Mouse (Mus musculus) forebrain, embryonic 14.5 days (tissue): ENCODE measurements around the gene Ppat. TPM values are rescaled to one million over a fixed set of nuclear protein-coding genes. Genes with fewer than 3 reads are reported as not detected.
A peak's percentile ranks its signal among the peaks of the same experiment; 100 is the strongest.
"Not testable (repeated sequence)": the region's sequence is repeated elsewhere in the genome, so short reads cannot be mapped to it uniquely, and the experiment has no call there.

Experiments
- ATAC-seq: fragments of 200-750 bp; cut with Nextera tagmentation; 2 replicates; pipeline ENCODE4 v1.8.0; 2017; ENCODE audit warnings: mild to moderate bottlenecking, moderate library complexity
- DNase-seq: peaks from one replicate; pipeline ENCODE4 v3.0.0-alpha.2; 2015; ENCODE audit warnings: low spot score
- H3K27ac ChIP-seq: fragments of 300-500 bp; sonication (generic); 2 replicates; pipeline ENCODE4 v1.5.1; 2014; ENCODE audit warnings: low read depth, mild to moderate bottlenecking, control low read depth, low read length, moderate library complexity
- H3K27me3 ChIP-seq: fragments of 300-500 bp; sonication (generic); replicated peaks from 2 replicates; pipeline ENCODE4 v1.6.1; 2014; ENCODE audit warnings: low read length, control low read depth, mixed read lengths; ENCODE audit not compliant: control insufficient read depth, insufficient read depth
- H3K36me3 ChIP-seq: fragments of 300-500 bp; sonication (generic); 2 replicates; pipeline ENCODE4 v1.6.1; 2014; ENCODE audit warnings: low read length, control low read depth; ENCODE audit not compliant: control insufficient read depth, insufficient read depth
- H3K4me1 ChIP-seq: fragments of 300-500 bp; sonication (generic); 2 replicates; pipeline ENCODE4 v1.6.1; 2014; ENCODE audit warnings: antibody characterized with exemption, low read length, control low read depth; ENCODE audit not compliant: control insufficient read depth, insufficient read depth
- H3K4me2 ChIP-seq: fragments of 300-500 bp; sonication (generic); 2 replicates; pipeline ENCODE4 v1.6.1; 2014; ENCODE audit warnings: mild to moderate bottlenecking, control low read depth, low read length
- H3K4me3 ChIP-seq: fragments of 300-500 bp; sonication (generic); 2 replicates; pipeline ENCODE4 v1.5.1; 2014; ENCODE audit warnings: low read depth, low read length, control low read depth
- H3K9ac ChIP-seq: fragments of 300-500 bp; sonication (generic); 2 replicates; pipeline ENCODE4 v1.6.1; 2014; ENCODE audit warnings: mild to moderate bottlenecking, low read length, control low read depth, moderate library complexity
- H3K9me3 ChIP-seq: fragments of 300-500 bp; sonication (generic); replicated peaks from 2 replicates; pipeline ENCODE4 v1.6.1; 2016; ENCODE audit warnings: low read length, control low read depth, mixed read lengths; ENCODE audit not compliant: control insufficient read depth
- WGBS: fragments of 180-500 bp; shearing (Covaris S2); extraction: QIAGEN DNeasy Blood & Tissue Kit; methylation state at CpG from one replicate; pipeline ENCODE4 v1.1.7; 2014; 5-methylcytosine and 5-hydroxymethylcytosine counted together
- polyA plus RNA-seq: library from polyadenylated mRNA; unstranded; fragments of >200 nt; fragmentation: Nextera tagmentation; extraction: Ambion mirVana; gene quantifications from 2 replicates; pipeline ENCODE4 v1.2.1, GENCODE M21; 2014

The Ppat gene
- polyA plus RNA-seq, 1 experiment from 2014 or later = 19.5 TPM

GRCm38 (mm10) chr5:76973488-76973887, 22.1 kb upstream of the Ppat start:
- H3K4me3 ChIP-seq = peak overlapping the region; percentile 90
- peak overlapping the region; percentile 94 for H3K4me2 ChIP-seq
- H3K9ac ChIP-seq = peak overlapping the region; percentile 83
- H3K27me3 ChIP-seq = no peaks in the 10 kb centered on the region
- H3K27ac ChIP-seq = no peak overlapping the region
- WGBS = 74% methylated on average over 3 of the region's 3 CpGs
- H3K36me3 ChIP-seq = peaks cover 29% of the 10 kb centered on the region
- ATAC-seq (no peak), DNase-seq (no peak)
- H3K9me3 ChIP-seq = no peaks in the 10 kb centered on the region
- peaks cover 13% of the 10 kb centered on the region for H3K4me1 ChIP-seq

- H3K9ac ChIP-seq, H3K27ac ChIP-seq, DNase-seq, ATAC-seq, H3K9me3 ChIP-seq, H3K27me3 ChIP-seq, H3K4me3 ChIP-seq, H3K4me2 ChIP-seq: not testable (repeated sequence)
- 81% methylated on average over 1 of the region's 1 CpGs for WGBS
- Histone ChIP-seq H3K36me3 (peaks cover 35% of the 10 kb centered on the region), H3K4me1 (peaks cover 13% of the 10 kb centered on the region)
Observed at GRCm38 (mm10) chr5:76971115-76971514, 19.7 kb upstream of the Ppat start.

- H3K36me3 ChIP-seq = peaks cover 51% of the 10 kb centered on the region
- no peaks in the 10 kb centered on the region for H3K27me3 ChIP-seq
- no peak for ATAC-seq
- no peak overlapping the region for H3K4me2 ChIP-seq
- H3K27ac ChIP-seq = no peak overlapping the region
- no peak overlapping the region for H3K9ac ChIP-seq
- no peaks in the 10 kb centered on the region for H3K9me3 ChIP-seq
- DNase-seq = no peak
- 71% methylated on average over 5 of the region's 5 CpGs for WGBS
- H3K4me3 ChIP-seq = no peak overlapping the region
- H3K4me1 ChIP-seq = peaks cover 6% of the 10 kb centered on the region
Observed at GRCm38 (mm10) chr5:76969250-76969649, 17.9 kb upstream of the Ppat start.

DNA sequence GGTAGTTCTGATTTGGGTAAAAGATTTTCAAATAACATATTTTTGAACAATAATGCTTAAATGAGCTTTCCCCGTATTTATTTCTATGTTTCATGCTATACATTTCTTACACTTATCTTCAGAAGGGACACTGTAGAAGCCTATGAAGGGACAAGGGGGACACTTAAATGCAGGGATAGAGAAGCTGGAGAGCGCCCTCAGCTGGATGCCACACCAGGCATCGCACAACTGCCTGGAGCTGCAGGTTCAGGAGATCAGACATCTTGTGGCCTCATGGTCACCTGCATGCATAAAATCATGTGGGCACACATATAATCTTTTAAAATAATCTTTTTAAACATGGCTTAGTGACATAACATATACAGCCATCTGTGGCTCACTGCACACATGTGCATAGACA, 13.3 kb upstream of the Ppat start:
- 88% methylated on average over 3 of the region's 3 CpGs for WGBS
- Histone ChIP-seq H3K4me1 (no peaks in the 10 kb centered on the region), H3K27ac (no peak overlapping the region), H3K27me3 (no peaks in the 10 kb centered on the region), H3K4me3 (no peak overlapping the region), H3K9ac (no peak overlapping the region), H3K4me2 (no peak overlapping the region), H3K9me3 (no peaks in the 10 kb centered on the region), H3K36me3 (peaks cover 88% of the 10 kb centered on the region)
- DNase-seq = no peak
- no peak for ATAC-seq

DNA sequence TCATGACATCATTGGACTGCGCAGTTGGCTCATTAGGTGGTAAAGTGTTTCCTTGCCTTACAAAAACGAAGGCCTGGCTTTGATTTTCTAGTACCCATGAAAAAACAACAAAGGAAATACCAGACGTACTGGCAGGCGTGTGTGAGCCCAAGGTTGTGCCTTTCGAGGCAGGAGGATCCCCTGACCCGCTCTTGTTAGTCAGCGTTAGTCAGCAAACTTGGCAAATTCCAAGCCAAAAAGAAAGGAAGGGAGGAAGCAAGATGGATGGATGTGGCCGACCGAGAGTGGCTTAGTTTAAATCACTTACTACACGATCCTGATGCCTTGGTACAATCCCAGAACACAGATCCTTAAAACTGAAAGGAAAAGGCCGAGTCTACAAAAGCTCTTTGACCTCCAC, 11.2 kb upstream of the Ppat start:
- H3K27me3 ChIP-seq = no peaks in the 10 kb centered on the region
- H3K4me3 ChIP-seq = no peak overlapping the region
- H3K27ac ChIP-seq = no peak overlapping the region
- H3K9ac ChIP-seq = no peak overlapping the region
- H3K4me1 ChIP-seq = no peaks in the 10 kb centered on the region
- peaks cover 87% of the 10 kb centered on the region for H3K36me3 ChIP-seq
- DNase-seq (no peak), ATAC-seq (no peak)
- no peak overlapping the region for H3K4me2 ChIP-seq
- 88% methylated on average over 11 of the region's 11 CpGs for WGBS
- H3K9me3 ChIP-seq = no peaks in the 10 kb centered on the region

DNA sequence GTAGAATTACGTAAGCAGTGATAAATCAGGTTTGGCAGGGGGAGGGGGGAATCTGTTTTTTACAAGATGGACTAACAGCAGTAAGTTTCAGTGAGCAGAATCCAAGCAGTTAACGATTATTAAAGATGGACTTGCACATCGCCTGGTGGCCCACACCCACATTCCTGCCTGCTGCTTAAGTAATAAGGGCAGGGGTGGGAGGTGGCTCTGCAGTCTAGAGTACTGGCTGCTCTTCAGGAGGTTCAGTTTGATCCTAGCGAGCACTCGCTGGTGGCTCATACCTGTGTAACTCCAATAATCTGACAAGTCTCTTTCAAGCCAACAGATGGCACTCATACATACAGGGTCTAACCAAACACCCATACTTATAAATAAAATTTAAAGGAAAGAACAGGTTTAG, 8.2 kb upstream of the Ppat start:
- H3K4me2 ChIP-seq = no peak overlapping the region
- no peak overlapping the region for H3K27ac ChIP-seq
- H3K27me3 ChIP-seq = no peaks in the 10 kb centered on the region
- ATAC-seq (no peak), DNase-seq (no peak)
- no peak overlapping the region for H3K9ac ChIP-seq
- WGBS = 82% methylated on average over 5 of the region's 5 CpGs
- H3K9me3 ChIP-seq = no peaks in the 10 kb centered on the region
- no peaks in the 10 kb centered on the region for H3K4me1 ChIP-seq
- no peak overlapping the region for H3K4me3 ChIP-seq
- H3K36me3 ChIP-seq = peaks cover 79% of the 10 kb centered on the region

- H3K9me3 ChIP-seq = no peaks in the 10 kb centered on the region
- WGBS = 92% methylated on average over 1 of the region's 1 CpGs
- no peaks in the 10 kb centered on the region for H3K27me3 ChIP-seq
- ATAC-seq (no peak), DNase-seq (no peak)
- H3K36me3 ChIP-seq = peaks cover 67% of the 10 kb centered on the region
- no peak overlapping the region for H3K27ac ChIP-seq
- no peak overlapping the region for H3K9ac ChIP-seq
- H3K4me2 ChIP-seq = no peak overlapping the region
- no peaks in the 10 kb centered on the region for H3K4me1 ChIP-seq
- H3K4me3 ChIP-seq = no peak overlapping the region
Observed at GRCm38 (mm10) chr5:76957954-76958353, 6.6 kb upstream of the Ppat start.

DNA sequence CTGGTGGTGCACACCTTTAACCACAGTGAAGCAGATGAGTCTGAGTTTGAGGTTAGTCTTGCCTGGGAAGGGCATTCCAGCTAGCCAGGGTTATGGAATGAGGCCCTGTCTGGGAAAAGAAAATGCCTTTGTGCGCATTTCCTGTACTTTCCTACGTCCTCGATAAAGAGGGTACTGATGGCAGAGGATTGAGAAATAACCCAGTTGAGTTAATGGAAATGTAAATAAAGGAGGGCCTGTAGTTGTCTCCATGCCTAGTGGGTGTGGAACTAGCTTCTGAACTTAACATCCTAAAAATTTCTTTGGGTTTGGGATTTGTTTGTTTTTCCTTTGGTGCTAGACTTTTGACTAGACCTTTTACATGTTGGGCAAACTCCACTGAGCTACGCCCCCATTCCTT, 4.1 kb upstream of the Ppat start:
- no peak overlapping the region for H3K9ac ChIP-seq
- DNase-seq (no peak), ATAC-seq (no peak)
- peaks cover 43% of the 10 kb centered on the region for H3K36me3 ChIP-seq
- no peaks in the 10 kb centered on the region for H3K27me3 ChIP-seq
- no peak overlapping the region for H3K4me3 ChIP-seq
- H3K27ac ChIP-seq = no peak overlapping the region
- H3K4me1 ChIP-seq = peaks cover 9% of the 10 kb centered on the region; the same call in 1 of the 2 replicates
- H3K9me3 ChIP-seq = no peaks in the 10 kb centered on the region
- WGBS = 91% methylated on average over 4 of the region's 4 CpGs
- H3K4me2 ChIP-seq = no peak overlapping the region

- Histone ChIP-seq H3K36me3 (peaks cover 36% of the 10 kb centered on the region), H3K9ac (no peak overlapping the region), H3K9me3 (no peaks in the 10 kb centered on the region), H3K27ac (no peak overlapping the region), H3K27me3 (no peaks in the 10 kb centered on the region), H3K4me1 (peaks cover 16% of the 10 kb centered on the region; the same call in 1 of the 2 replicates), H3K4me2 (no peak overlapping the region), H3K4me3 (no peak overlapping the region)
- DNase-seq (no peak), ATAC-seq (no peak)
- 86% methylated on average over 6 of the region's 6 CpGs for WGBS
Observed at GRCm38 (mm10) chr5:76954271-76954900, 3.0 kb upstream of the Ppat start.
